Mouse (Mus musculus) brown adipose tissue, adult 24 weeks (tissue): ENCODE results near the gene Hao1. TPM values are rescaled to one million over a fixed set of nuclear protein-coding genes. Genes with fewer than 3 reads are reported as not detected.

ENCODE experiments used
- H3K27ac ChIP-seq: fragments of 200-500 bp; replicated peaks from 2 replicates; pipeline ENCODE4 v1.5.1; 2012; ENCODE audit warnings: low read depth, mild to moderate bottlenecking, low read length
- H3K4me1 ChIP-seq: fragments of 200-500 bp; 2 replicates; pipeline ENCODE4 v1.6.1; 2012; ENCODE audit warnings: low read length, mixed read lengths; ENCODE audit not compliant: control insufficient read depth, insufficient read depth, insufficient read length
- H3K4me3 ChIP-seq: fragments of 200-500 bp; 2 replicates; pipeline ENCODE4 v1.5.1; 2012; ENCODE audit warnings: low read depth, mild to moderate bottlenecking, low read length, moderate library complexity; ENCODE audit not compliant: insufficient read depth
- polyA plus RNA-seq: library from polyadenylated mRNA; stranded (reverse); fragments of >200 nt; gene quantifications from 2 replicates; pipeline ENCODE4 v1.2.4, GENCODE M21; 2012; ENCODE audit not compliant: missing spikeins, insufficient read depth, insufficient read length

The Hao1 gene
- polyA plus RNA-seq = not detected in 2 replicates

GRCm38 (mm10) chr2:134554221-134554727 lies at the start of gene Hao1:
Gene Hao1, minus strand, starts transcription at chr2:134554368.
- Histone ChIP-seq H3K27ac (no peak within 1 kb of the TSS), H3K4me3 (no peak within 1 kb of the TSS), H3K4me1 (no peaks in the 10 kb centered on the region)

- Histone ChIP-seq H3K4me1 (no peaks in the 10 kb centered on the region), H3K27ac (no peak overlapping the region), H3K4me3 (no peak overlapping the region)
These were observed 37.0 kb upstream of the Hao1 start for GRCm38 (mm10) chr2:134591081-134591694.

GRCm38 (mm10) chr2:134585243-134585642 lies 31.1 kb upstream of the Hao1 start:
- Histone ChIP-seq H3K4me3 (no peak overlapping the region), H3K4me1 (no peaks in the 10 kb centered on the region), H3K27ac (no peak overlapping the region)

- Histone ChIP-seq H3K4me1 (no peaks in the 10 kb centered on the region), H3K4me3 (no peak overlapping the region), H3K27ac (no peak overlapping the region)
These were observed 5.3 kb upstream of the Hao1 start for GRCm38 (mm10) chr2:134559422-134559821.

GRCm38 (mm10) chr2:134552358-134552757 lies 1.8 kb downstream of the Hao1 start:
- no peak overlapping the region for H3K4me3 ChIP-seq
- H3K4me1 ChIP-seq = no peaks in the 10 kb centered on the region
- H3K27ac ChIP-seq = no peak overlapping the region

GRCm38 (mm10) chr2:134549770-134550169 lies 4.4 kb downstream of the Hao1 start:
- no peak overlapping the region for H3K4me3 ChIP-seq
- H3K27ac ChIP-seq = no peak overlapping the region
- H3K4me1 ChIP-seq = no peaks in the 10 kb centered on the region

GRCm38 (mm10) chr2:134545116-134545515 lies 9.1 kb downstream of the Hao1 start:
- Histone ChIP-seq H3K4me1 (no peaks in the 10 kb centered on the region), H3K4me3 (no peak overlapping the region), H3K27ac (no peak overlapping the region)

GRCm38 (mm10) chr2:134544321-134545065 lies 9.7 kb downstream of the Hao1 start:
- H3K27ac ChIP-seq = no peak overlapping the region
- H3K4me1 ChIP-seq = no peaks in the 10 kb centered on the region

GRCm38 (mm10) chr2:134543501-134543900 lies 10.7 kb downstream of the Hao1 start:
- H3K27ac ChIP-seq = no peak overlapping the region
- no peak overlapping the region for H3K4me3 ChIP-seq

More at GRCm38 (mm10) chr2:134544321-134545065, 9.7 kb downstream of the Hao1 start:
- H3K4me3 ChIP-seq = no peak overlapping the region

GRCm38 (mm10) chr2:134541019-134541418 lies 13.1 kb downstream of the Hao1 start:
- no peaks in the 10 kb centered on the region for H3K4me1 ChIP-seq
- no peak overlapping the region for H3K27ac ChIP-seq
- H3K4me3 ChIP-seq = no peak overlapping the region

More at GRCm38 (mm10) chr2:134543501-134543900, 10.7 kb downstream of the Hao1 start:
- H3K4me1 ChIP-seq = no peaks in the 10 kb centered on the region

GRCm38 (mm10) chr2:134538451-134538850 lies 15.7 kb downstream of the Hao1 start:
- Histone ChIP-seq H3K4me1 (no peaks in the 10 kb centered on the region), H3K4me3 (no peak overlapping the region), H3K27ac (no peak overlapping the region)

GRCm38 (mm10) chr2:134528122-134528810 lies 25.9 kb downstream of the Hao1 start:
- no peak overlapping the region for H3K27ac ChIP-seq
- no peak overlapping the region for H3K4me3 ChIP-seq
- H3K4me1 ChIP-seq = peaks cover 3% of the 10 kb centered on the region; the same call in 1 of the 2 replicates

- no peak overlapping the region for H3K27ac ChIP-seq
- no peak overlapping the region for H3K4me3 ChIP-seq
- H3K4me1 ChIP-seq = peaks cover 3% of the 10 kb centered on the region; the same call in 1 of the 2 replicates
These were observed 26.6 kb downstream of the Hao1 start for GRCm38 (mm10) chr2:134527419-134528114.

GRCm38 (mm10) chr2:134518042-134518441 lies 36.1 kb downstream of the Hao1 start:
- H3K4me1 ChIP-seq = no peaks in the 10 kb centered on the region
- no peak overlapping the region for H3K4me3 ChIP-seq
- H3K27ac ChIP-seq = no peak overlapping the region

- Histone ChIP-seq H3K4me1 (no peaks in the 10 kb centered on the region), H3K4me3 (no peak overlapping the region)
These were observed 54.4 kb downstream of the Hao1 start for GRCm38 (mm10) chr2:134499777-134500176.

More at GRCm38 (mm10) chr2:134499777-134500176, 54.4 kb downstream of the Hao1 start:
- H3K27ac ChIP-seq = no peak overlapping the region
